Mouse (Mus musculus): ENCODE measurements around the gene Cfap36.
A peak's percentile ranks its signal among the peaks of the same experiment; 100 is the strongest.

The Cfap36 gene

GRCm38 (mm10) chr11:29179319-29179718 lies 67.9 kb downstream of the Cfap36 start:
- DNase-seq (ENCODE audit: low spot score) = no peak

- no peak for DNase-seq (ENCODE audit: low spot score)
Observed at GRCm38 (mm10) chr11:29173706-29174436, 73.3 kb downstream of the Cfap36 start.

GRCm38 (mm10) chr11:29173125-29173631 lies 74.0 kb downstream of the Cfap36 start:
- peak; percentile 12 for DNase-seq (ENCODE audit: low spot score)

- peak; percentile 89 for DNase-seq (ENCODE audit: low spot score)
Observed at GRCm38 (mm10) chr11:29172563-29173124, 74.6 kb downstream of the Cfap36 start, which contains the start of gene Ppp4r3b. Gene Ppp4r3b (plus strand): TSS chr11:29172890.

GRCm38 (mm10) chr11:29171959-29172391 lies 75.2 kb downstream of the Cfap36 start:
- peak; percentile 9 for DNase-seq (ENCODE audit: low spot score)
